Mouse (Mus musculus) mature B cell (primary cell): ENCODE measurements around the gene Ccdc146.

ENCODE experiments used
- in situ Hi-C: fragments of 300-500 bp; cut with MboI; formaldehyde crosslinking; loops from 2 replicates; pipeline ENCODE4 v1.14.3; 2019

The Ccdc146 gene

GRCm38 (mm10) chr5:21424614-21425602, at the start of gene Ccdc146, which contains the start of gene Fam185a:
Ccdc146 (minus strand) TSS chr5:21424677.
Fam185a (plus strand) TSS chr5:21424958.
- in situ Hi-C loops: loop anchor here (25.0 kb wide), 1 partner anchor 162 kb away; no protein-coding TSS in a partner anchor

DNA sequence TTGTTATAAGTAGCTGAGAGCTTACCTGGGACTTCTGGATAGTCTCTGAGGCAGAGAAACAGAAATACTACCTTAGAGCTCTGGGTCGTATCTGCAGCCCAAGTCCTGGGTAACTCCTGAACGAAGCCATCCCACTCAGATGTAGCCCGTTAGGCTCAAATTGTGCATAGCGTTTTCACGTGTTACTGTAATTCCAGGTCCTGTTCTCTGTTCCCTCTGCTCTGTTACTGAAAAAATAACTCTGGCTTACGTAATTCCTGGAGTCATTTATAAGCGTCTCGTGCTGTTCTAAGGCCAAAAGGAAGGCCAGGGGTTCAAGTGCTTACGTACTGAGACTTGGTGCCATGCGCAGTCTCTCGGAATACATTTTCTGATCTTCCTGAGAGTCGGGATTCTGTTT, 43.6 kb upstream of the Ccdc146 start:
- in situ Hi-C loops: no loop called here

DNA sequence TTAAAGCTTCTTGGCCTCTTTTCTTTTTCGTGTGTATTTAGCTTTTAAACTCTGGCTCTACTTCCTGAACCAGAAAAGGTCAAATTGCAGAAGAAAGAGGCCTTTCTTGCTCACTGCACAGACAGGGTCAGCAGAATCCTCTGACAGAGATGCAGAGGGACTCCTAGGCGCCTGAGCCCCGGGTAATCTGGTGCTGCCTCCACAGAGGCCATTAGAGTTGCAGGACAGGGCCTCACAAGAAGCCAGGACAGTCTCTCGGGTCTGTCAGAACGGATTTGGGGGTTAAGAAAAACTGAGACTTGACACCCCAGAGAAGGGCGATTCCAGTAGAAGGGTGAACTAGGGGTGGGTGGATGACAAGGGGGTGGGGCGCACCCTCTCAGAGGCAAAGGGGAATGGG, 42.9 kb upstream of the Ccdc146 start:
- in situ Hi-C loops: no loop called here

DNA sequence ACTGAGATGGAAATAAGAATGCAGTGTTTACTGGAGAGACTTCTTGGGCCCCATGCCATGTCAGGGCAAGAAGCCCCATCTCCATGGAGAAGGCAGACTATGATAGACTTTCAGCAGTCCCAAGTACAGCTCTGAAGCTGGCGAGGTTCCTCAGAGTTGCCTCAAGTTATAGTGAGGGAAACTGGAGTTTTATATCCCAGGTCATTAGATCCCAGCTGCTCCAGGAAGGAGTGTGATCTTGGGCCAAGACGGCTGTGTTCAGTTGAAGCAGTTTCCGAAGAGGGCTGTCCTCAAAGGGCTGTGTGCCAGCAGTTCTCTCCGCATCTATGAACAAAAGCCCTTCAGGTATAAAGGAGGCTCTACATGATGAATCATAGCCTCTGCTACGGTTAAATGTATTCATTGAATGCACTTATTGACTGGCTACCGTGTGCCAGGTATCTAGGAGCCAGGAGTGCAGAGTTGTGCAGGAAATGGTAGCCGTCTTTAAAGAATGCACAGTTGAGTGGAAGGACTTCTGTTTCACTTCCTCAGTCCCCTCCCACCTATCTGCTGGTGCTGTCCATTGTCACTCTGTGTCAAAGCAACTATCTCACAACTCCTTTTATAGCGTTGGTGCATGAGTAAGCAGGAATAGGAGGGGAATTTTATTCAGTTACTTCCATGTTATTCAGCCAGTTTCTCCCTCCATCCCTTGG, 16.5 kb upstream of the Ccdc146 start:
- in situ Hi-C loops: loop anchor here (25.0 kb wide), 1 partner anchor 146 kb away; no protein-coding TSS in a partner anchor

DNA sequence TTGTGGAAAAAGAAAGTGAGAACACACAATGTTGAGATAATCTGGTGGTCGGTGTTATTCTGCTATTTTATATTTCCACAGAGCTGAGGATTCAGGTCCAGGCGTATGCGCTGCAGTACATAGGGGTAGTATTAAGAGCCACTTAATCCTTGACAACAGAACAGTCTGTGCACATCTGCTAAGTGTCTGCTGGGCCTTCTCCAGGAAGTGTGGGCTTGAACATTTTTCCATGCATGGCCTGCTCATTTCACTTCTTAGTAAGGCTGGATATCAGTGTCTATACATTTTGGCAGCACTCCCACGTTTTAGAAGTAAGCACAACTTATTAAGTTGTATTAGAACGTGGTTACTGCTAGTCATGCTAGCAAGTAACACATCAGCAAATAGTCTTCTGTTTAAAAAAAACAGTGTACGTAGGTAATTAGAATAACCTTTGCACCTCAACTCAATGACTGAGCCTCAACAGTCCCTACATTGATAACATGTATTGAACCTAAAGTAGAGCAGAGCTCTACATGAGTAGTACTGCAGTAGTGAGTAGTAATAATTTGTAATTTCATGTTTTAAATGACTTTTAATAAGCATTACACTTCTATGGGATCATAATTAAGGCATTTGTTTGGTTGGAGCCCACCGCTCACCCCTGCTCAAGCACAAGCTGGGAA, 15.1 kb upstream of the Ccdc146 start:
- in situ Hi-C loops: loop anchor here (25.0 kb wide), 1 partner anchor 148 kb away; no protein-coding TSS in a partner anchor

DNA sequence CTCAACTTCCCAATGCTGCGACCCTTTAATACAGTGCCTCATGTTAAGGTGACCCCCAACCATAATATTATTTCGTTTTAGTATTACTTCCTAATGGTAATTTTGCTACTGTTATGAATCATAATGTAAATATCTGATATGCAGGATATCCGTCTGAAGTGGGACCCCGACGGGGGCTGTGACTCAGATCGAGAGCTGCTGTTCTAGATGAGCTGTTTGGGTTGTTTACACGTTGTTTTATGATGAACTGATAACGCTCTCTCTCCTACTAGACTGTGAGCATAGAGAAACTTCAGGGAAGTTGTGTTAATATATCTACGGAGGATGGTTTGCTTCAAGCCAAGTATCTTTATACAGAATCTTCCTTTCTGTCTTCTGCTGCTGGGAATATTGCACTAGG, 14.0 kb upstream of the Ccdc146 start:
- in situ Hi-C loops: loop anchor here (25.0 kb wide), 1 partner anchor 149 kb away; no protein-coding TSS in a partner anchor

- in situ Hi-C loops: loop anchor here (25.0 kb wide), 1 partner anchor 151 kb away; no protein-coding TSS in a partner anchor
These were observed 12.0 kb upstream of the Ccdc146 start for GRCm38 (mm10) chr5:21436471-21436975.

DNA sequence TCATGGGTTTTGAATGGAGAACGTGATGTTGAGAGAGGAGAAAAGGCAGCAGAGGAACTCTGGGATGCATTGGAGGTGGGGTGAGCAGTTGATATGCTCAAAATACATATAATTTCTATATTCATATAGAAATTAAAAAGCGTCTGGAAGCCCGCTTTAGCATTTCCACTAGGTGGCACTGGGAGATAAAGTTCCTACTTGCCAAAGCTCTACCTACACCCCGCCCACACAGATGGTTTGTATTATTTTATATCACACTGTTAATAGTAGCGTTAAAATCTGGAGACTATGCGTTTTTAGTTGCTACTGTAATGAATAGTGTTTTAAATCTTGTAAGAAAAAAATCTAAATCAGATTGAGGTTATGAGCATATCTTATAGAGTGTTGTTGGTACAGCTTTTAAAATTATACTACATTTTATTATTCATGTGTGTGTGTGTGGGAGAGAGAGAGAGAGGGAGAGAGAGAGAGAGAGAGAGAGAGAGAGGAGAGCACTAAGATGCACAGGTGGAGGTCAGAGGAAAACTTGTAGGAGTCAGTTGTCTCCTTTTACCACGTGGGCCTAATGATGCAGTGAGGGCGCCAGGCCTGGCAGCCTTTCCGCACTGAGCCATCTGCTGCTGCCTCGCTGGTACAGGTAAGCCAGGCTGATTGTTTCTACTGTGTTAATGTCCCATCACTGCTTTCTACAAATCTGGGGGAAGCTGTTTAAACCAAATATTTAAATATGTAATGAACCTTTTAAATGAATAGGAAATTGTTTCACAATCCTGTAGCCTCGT, 9.9 kb upstream of the Ccdc146 start:
- in situ Hi-C loops: loop anchor here (25.0 kb wide), 1 partner anchor 153 kb away; no protein-coding TSS in a partner anchor

DNA sequence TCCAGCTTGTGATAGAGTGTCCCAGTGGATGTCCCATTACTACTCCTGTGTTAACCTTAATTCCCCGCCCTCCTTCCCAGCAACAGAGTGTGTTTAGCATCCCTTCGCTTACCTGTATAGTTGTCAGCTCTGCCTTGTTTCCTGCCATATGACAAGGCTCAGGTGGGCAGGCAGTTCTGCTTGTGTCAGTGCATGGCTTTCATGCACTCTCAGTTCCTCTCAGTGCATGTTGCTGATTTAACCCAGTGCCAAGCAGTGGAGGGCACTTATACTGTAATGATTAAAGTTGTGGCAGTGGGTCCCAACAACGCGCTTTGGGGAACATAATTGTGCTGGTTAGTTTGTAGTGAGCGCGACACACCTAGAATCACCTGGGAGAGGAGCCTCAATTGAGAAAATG, 2.2 kb upstream of the Ccdc146 start:
- in situ Hi-C loops: loop anchor here (25.0 kb wide), 1 partner anchor 161 kb away; no protein-coding TSS in a partner anchor

- in situ Hi-C loops: no loop called here
These were observed 3.9 kb downstream of the Ccdc146 start for GRCm38 (mm10) chr5:21420609-21421008.

DNA sequence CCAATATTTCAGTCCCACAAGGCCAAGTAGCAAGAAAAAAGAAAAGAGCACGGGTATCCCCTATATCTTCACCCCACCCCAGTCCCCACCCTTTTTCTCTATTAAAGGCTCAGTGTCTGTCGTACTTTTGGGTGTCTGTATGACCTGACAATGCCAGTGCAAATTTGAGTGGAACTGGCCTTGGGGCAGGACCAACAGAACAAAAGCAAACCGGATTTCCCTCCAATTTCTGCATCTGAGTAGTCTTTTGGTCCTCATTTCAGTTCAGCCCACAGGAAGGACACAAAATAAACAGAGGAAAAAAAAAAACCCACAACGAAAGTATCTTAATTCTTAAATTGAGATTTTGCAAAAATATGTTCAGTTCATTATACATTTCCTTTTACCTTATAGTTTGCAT, 5.9 kb downstream of the Ccdc146 start:
- in situ Hi-C loops: loop anchor here (5.0 kb wide), 1 partner anchor 86 kb away; no protein-coding TSS in a partner anchor

DNA sequence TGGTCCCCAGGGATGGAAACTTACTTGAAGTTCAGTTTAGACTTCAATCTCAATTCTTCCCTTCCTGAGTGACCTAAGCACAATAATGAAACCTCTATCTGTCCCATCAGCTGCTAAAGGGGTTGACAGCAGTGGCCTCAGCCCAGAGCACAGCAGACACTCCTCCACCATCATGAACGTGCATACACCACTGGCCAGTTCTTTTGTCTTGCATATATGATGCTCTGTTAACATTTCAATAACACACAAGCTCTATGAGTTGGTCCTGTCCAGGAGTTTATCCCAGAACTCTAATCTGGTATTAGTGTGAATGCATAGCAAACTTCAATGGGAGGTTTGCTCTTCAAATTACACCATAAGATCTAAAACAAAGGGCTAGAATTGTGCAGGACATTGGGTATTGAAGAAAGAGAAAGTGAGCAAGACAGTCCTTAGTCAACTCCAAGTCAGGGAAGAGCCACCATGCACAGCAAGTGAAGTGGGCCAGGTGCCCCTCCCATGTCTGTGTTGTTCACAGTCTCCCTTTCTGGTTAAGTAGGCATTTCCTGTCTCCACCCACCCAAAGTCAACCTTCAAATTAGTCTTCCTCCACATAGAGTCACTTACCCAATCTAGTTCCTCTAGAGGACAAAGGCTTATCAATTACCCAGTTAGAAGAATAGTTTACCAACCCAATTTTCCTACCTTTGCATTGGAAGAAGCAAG, 10.2 kb downstream of the Ccdc146 start:
- in situ Hi-C loops: no loop called here

GRCm38 (mm10) chr5:21413322-21413721, 11.2 kb downstream of the Ccdc146 start:
- in situ Hi-C loops: no loop called here

DNA sequence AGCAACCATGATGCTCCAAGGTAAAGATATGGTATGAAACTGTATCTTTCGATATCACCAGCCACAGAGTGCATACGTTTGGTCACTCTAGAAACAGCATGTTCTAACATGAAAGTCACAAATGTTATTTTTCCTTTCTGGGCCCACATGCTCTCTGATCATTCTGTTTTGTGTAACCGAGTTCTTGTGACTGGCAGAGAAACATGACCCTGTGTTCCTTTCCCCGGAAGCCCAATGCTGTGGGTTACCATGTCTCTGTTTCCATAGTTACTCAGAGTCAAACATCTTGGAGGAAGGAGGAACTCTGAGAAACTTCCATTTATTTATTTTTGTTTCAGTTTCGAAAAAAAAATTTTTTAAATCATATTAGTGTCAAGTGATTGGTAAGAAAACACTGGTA, 12.4 kb downstream of the Ccdc146 start:
- in situ Hi-C loops: no loop called here

DNA sequence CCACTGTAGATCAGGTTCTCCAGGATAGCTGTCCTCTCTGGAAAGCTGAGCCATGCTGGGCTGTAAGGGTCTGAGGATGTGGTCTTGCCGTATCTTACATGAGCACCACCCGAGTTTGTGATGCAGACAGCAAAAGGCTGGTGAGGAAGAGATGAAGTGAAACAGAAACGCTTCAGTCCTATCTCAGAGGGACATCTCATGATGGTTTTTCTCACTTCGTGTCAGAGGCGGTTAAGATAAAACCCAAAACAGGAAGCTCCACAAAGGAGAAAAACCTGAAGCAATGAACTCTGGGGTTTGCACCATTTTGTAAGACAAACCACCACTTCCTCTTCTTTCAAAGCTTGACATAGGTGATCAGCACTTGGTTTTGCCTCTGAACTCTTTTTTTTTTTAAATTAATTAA, 13.2 kb downstream of the Ccdc146 start:
- in situ Hi-C loops: no loop called here

- in situ Hi-C loops: no loop called here
These were observed 29.2 kb downstream of the Ccdc146 start for GRCm38 (mm10) chr5:21395205-21395840.

DNA sequence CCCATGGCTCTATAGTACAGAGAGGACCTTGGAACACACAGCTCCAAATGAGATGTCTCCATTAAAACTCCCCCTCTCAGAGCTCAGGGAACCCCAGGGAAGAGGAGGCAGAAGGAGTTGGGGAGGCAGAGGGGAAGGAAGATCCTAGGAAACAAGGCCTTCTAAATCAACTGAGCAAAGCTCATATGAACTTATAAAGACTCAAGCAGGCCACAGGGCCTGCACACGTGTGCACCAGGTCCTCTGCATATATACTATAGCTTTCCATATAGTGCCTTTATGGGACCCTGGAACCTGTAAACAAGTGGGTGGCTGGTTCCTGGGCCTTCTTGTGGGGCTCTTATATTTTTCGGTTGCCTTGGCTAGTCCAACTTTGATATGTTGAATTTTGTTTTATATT, 29.9 kb downstream of the Ccdc146 start:
- in situ Hi-C loops: no loop called here

GRCm38 (mm10) chr5:21391616-21392384, 32.7 kb downstream of the Ccdc146 start:
- in situ Hi-C loops: no loop called here

DNA sequence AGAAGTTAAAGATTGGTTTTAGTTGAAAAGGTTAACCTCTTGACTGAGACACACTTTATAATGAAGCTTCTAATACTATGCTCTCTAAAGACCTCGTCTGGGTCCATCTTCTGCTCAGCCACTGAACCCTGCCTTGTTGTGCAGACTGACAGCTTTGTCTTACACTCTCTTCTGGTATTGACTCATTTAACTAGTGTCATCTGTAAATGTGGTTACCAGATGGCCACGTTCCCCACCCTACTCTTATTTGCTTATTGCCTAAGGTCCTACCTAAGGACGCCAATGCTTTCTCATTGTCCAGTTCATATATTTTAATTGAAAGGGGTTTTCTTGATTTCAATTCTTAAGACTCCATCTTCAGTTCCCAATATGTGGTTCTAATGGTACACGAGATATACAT, 35.6 kb downstream of the Ccdc146 start:
- in situ Hi-C loops: no loop called here
